Mouse (Mus musculus) kidney, adult 9 months (tissue): Measurements from ENCODE around the gene Tulp1.

ENCODE experiments used
- DNase-seq: peaks from one replicate; pipeline ENCODE4 v3.0.0; 2022

Gene Tulp1

GRCm38 (mm10) chr17:28312232-28313211 is 52.5 kb downstream of the Tulp1 start:
- peak; percentile 53 for DNase-seq

DNA sequence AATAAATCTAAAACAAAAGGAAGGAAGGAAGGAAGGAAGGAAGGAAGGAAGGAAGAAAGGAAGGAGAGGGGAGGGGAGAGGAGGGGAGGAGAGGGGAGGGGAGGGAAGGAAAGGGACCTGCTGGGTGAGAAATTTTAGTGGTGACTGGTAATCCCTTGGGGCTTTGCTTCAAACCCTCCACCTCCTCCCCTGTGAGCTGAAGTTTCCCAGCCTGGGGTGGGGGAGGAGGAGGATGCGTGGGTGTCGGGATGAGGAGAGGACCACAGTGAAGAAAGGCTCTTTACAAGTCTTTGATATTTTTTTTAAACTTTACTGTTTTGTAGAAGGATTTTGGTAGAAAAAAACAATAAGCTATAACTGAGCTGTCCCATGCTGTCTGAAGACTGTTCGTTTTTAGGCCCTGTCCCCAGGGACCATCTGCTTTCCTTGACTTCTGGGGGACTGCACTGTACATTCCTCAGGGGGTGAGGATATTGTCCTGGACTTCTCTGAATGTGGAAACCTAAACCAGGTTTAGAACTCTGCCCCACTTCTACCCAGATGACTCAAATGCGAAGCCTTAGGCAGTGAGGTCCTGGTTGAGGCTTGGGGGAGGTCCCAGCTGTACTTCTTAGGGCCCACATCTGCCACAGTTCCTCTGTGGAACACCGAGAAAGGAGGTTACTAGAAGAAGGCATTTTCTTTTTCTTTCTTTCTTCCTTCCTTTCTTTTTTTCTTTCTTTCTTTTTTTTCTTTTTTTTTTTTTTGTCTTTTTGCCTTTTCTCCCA is 53.5 kb downstream of the Tulp1 start:
- DNase-seq: no peak

GRCm38 (mm10) chr17:28310831-28311230 is 54.2 kb downstream of the Tulp1 start:
- no peak for DNase-seq

GRCm38 (mm10) chr17:28308297-28309195 is 56.5 kb downstream of the Tulp1 start:
- DNase-seq: peak; percentile 94

GRCm38 (mm10) chr17:28305172-28305571 is 59.9 kb downstream of the Tulp1 start:
- no peak for DNase-seq
